Mouse (Mus musculus): Measurements from ENCODE around the gene Aifm2.

Gene Aifm2

DNA sequence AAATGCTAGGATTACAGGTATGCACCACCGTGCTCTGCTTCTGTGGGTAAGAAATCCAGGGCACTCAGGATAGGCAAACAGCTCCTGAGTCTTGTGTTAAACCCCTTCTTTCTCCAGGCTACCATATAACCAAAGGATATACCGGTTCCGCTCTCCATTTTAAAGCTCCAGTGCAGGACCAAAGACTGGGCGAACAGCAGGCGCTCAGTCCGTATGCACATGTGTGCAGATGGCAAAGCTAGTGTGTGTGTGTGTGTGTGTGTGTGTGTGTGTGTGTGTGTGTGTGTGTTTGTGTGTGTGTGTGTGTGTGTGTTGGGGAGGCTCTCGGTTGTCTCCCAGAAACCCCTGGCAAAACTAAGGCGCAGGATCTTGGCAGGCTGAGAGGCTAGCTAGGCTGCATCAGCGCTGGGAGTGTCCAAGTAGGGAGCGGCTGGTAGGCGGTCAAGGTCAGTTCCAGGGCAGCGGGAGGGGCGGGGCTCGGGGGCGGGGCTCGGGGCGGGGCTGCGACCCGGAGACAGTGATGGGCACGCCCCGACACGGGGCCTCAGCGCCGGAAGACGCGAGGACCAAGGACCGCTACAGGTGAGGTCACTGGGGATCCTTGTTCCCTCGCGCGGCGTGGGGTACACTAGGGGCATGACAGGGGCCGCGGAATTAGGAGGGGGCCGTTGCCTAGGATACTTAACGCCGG lies at the start of gene Aifm2:
Gene Aifm2 (plus strand): TSS at position 493 of the 691 bp plus-strand sequence.
- DNase-seq = peak; percentile 49

DNA sequence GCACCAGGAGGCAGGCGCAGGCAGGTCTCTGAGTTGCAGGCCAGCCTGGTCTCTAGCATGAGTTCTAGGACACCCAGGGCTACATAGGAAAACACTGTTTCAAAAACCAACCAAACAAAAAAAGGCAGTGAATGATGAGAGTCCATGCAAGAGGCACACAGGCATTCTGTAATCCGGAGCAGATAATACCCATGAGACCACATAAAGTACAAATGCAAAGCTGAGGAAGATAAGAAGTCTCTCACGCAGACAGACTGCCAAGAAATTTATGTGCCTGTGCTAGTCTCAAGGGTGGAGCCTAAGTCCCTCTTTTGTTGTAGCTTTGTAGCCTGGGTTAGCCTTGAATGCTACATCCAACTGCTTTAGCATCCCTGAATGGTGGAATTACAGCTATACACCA lies 49.4 kb upstream of the Aifm2 start:
- DNase-seq = no peak

DNA sequence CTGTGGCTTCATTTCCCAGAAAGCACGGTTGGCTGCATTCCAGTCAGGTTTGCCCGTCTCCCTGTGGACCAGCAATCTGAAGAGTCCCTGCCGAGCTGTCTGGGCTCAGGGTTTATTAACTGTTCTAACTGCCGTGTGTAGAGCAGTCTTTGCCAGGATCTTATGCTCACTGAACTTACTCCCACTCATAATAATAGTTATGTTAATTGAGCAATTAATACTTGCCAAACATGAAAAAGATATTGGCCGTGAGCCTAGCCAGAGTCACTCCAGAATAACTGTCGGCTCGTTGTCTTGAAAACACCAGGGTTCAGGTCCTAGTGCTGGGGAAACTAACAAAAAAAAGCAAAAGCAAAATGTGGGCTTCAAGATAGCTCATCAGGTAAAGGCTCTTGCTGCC lies 45.8 kb upstream of the Aifm2 start:
- DNase-seq = no peak

DNA sequence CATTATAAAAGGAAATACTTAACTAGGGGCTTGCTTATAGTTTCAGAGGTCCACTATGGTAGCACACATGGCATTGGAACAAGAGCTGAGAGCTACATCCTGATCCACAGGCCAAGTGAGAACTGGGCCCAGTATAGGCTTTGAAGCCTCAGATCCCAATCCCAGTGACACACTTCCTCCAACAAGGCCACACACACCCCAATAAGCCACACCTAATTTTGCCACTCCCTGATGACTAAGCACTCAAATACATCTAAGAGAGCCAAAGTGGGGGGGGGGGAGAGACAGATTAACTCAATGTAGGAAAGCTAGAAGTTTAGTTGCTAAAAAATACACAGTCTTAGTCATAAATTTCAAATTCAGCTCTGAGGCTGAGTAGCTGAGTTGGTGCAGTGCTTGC lies 45.2 kb upstream of the Aifm2 start:
- DNase-seq = no peak

DNA sequence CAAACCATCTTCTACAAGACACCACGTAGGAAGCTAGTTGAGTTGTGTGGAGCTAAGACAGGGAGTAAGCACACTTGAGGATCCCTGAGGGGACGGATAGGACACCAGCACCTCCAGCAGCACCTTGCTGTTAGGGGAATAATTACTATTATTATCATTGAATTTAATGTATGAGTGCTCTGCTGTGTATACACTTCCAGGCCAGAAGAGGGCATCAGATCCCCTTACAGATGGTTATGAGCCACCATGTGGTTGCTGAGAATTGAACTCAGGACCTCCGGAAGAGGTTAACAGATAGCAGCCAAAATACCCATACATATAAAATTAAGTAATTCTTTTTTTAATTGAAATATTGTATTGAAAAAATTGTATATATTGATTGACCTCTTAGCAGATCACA lies 44.3 kb upstream of the Aifm2 start:
- DNase-seq = no peak

DNA sequence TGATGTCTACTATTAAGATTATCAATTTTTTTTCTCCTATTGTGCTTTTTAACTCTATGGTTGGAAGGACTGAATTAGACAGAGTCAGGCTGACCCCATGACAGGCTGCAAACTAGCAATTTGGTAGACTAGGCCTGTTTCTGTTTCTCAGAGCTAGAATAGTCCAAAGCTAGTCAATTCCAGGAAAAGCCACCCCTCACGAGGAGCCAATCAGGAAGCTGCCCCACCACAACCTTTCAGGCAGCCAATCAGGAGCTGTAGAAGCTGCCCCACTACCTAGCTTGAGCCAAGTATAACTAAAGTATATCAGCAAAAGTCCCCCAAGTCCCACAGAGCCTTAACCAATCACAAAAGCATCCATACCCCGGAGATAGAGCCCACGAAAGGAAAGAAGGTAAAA lies 39.1 kb upstream of the Aifm2 start:
- no peak for DNase-seq

DNA sequence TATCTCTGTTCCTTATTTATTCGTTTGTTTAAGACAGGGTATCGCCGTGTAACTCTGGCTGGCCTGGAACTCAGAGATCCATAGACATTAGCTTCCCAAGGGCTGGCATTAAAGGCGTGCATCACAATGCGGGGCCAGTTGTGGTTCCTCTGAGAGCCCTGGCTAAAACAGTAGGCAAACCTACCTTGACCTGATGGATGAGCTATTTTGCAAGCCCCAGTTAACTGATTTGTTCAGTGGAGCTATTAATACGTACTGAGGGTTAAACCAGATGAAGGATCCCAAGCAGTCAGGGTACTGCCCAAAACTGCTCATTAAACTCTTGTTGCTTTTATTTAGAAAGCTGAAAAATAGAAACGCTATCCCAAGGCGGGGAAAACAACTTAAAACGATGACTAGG lies 35.5 kb upstream of the Aifm2 start:
- peak; percentile 21 for DNase-seq

DNA sequence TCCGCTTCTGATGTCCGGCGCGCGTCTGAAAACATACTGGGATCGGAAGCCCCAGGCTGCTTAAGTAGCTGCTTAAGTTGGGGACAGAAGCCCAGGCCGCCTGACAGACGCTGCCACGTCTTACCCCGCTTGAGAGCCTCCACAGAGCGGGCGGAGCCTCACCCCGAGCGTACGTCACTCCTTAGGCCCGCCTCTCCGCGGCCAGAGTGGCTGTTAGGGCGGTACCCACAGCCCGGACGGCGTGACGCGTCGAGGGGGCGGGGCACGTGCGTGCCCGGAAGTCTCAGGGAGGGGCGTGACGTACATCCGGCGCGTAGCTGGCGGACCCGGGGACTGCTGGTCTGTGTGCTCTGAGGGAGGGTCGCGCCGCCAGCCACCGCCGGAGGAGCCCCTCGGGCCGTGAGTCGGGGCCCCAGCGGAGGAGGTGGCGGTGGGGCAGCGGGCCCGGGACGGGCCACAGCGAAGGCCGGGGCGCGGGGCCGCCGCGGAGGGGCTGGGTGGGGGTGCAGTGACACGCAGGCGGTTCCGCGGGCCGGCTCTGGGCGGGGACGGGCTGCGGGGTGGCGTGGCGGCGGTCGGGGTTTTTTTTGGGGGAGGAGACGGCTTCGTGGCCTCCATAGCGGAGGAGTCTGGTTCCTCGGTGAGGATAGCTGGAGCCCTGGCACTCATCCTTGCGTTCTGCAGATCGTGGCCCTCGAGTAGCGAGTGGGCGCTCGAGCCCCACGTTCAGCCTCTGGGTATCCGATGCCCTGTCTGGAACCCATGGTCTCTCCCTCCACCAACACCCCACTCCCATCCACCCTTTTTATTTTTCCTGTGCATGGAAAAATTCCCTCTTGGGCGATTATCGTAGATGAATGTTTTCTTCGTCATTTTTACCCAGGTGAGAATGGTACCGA lies 34.8 kb upstream of the Aifm2 start, which contains the start of gene Sar1a:
Gene Sar1a (plus strand): TSS at position 285 of the 899 bp plus-strand sequence.
- peak; percentile 98 for DNase-seq

DNA sequence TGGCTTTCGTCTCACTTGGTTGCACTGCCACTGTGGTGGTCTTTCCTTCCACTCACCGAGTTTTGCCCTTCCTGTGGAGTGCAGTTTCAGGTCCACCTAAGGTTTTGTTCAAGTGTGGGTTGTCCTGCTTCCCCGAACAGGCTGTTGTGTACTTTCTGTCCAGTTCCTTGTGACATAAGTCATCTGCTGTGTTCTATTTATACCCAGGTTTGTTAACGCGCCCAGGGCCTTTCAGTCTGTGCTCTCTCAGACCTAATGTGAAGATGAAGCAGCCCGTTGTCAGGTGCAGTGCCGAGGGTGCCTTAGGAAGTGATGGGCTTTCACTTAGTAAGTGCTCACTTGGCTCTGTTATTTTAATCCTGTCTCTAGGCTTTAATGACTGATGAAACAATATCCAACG lies 25.7 kb upstream of the Aifm2 start:
- DNase-seq = no peak

DNA sequence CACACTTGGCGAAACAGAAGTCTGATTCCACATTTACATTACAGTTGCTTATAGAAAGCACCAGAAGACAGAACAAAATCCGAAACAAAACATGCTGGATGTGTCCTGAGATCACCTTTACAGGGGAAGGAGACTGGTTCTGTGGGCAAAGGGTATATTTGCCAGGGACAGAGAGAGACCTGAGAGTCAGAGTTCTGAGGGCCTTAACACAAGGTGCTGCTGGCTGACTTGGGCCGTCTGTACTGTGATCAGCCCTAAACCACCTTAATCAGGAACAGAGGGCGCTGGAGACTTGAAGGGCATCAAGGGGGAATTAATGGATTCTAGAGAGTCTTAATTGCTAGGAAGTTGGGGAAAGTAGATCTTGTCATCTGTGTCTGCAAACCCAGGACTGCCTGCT lies 21.5 kb upstream of the Aifm2 start:
- DNase-seq = no peak

DNA sequence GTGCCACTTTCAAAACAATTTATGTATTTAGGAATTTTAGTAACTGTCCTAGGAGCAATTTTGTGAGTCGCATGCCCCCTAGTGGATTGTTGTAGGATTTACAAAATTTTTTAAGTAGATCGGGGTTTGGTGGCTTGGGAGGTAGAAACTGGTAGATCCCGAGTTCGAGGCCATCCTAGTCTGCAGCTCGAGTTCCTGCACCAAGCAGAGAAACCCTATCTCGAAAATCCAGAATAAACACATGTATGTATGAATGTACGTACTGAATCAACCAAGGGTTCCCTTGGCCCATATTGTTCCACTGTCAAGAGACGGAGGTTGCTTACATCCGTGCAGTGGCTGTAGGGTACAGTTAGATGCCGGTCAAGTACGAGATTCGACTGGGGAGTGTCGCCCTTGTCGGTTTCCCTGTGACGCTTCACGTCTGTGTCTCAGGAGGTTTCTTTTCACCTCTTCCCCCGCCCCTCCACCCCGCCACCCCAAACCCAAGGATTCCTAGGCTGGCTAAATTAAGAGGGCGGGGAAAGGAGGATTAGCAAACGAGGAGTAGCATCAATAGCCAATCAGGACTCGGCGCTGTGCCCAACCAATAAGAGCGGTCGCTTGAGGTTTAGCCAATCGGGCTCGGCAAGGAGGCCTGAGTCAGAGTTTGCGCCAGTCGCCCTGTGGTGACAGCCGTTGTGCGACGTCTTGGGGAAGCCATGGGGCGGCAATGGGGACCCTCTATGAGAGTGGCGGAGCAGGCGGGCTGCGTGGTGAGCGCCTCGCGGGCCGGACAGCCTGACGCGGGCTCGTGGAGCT lies 20.0 kb upstream of the Aifm2 start, which contains the start of gene Tysnd1:
Gene Tysnd1 (plus strand): TSS at position 645 of the 801 bp plus-strand sequence.
- peak; percentile 97 for DNase-seq

DNA sequence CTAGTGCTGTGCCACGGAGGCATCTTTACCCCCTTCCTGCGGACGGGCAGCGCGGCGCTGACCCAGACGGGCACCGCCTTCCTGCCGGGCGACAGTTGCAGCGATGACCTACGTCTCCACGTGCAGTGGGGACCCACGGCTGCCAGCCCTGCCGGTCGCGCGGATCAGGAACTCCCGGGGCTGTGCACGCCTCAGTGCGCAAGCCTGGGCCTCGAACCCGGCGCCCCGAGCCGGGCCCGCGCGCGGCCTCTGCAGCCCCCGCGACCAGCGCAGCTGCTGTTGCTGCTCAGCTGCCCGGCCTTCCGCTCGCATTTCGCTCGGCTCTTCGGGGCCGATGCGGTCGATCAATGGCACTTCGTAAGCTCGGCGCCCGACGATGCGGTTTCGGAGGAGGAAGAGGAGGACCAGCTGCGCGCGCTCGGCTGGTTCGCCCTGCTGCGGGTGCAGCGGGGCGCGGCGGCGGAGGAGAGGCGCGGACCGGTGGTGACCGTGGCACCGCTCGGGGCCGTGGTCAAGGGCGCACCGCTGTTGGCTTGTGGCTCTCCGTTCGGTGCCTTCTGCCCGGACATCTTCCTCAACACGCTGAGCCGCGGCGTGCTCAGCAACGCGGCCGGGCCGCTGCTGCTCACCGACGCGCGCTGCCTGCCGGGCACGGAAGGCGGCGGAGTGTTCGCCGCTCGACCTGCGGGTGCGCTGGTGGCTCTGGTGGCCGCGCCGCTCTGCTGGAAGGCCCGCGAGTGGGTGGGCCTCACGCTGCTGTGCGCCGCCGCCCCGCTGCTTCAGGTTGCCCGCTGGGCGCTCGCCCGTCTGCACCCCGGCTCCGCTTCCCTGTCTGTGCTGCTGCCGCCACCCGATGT lies 19.1 kb upstream of the Aifm2 start:
- no peak for DNase-seq

DNA sequence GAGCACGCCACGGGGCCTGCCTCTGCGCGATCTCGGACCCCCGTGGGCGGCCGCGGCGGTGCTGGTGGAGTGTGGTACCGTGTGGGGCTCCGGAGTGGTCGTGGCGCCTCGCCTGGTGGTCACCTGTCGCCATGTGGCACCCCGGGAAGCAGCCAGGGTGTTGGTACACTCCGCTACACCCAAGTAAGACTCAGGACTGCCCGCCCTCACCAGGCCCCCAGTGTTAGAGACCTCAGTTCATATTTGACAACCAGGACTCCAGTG lies 18.6 kb upstream of the Aifm2 start:
- peak; percentile 41 for DNase-seq

DNA sequence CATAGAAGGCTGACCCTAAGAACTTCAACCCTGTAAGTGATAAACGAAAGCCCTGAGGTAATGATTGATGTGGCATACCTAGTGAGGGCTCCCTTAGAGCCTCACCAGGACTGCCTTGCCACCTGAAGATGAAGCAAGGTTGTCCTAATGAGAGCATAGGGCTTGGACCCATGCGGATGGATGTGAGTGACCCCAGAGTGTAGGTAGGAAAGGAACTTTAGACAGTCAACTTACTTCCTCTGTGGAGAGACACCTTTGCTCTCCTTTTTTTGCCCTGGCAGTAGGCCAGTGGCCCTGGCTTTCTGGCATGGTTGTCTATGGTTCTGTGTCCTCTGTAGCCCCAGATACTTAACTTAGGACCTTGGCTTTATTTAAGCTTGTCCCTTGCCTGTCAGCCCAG lies 18.0 kb upstream of the Aifm2 start:
- DNase-seq = peak; percentile 36

DNA sequence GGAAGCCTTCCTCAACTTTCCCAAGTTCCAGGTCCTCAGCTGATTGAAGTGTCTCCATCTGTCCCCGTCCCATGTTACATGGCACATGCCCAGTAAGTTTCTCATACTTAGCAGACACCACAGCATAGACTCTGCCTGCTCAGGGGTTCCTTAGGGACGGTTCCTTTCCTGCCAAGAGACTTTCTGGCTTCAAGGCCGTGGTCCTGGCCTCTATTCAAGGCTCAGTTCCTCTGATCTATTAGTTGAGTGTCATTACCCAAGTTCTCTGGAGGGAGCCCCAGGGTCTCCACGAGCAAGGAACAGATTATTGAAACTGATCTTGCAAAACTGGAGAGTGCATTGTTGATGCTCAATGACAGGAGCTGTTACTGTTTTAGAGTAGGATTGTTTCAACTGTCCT lies 10.4 kb upstream of the Aifm2 start:
- no peak for DNase-seq

DNA sequence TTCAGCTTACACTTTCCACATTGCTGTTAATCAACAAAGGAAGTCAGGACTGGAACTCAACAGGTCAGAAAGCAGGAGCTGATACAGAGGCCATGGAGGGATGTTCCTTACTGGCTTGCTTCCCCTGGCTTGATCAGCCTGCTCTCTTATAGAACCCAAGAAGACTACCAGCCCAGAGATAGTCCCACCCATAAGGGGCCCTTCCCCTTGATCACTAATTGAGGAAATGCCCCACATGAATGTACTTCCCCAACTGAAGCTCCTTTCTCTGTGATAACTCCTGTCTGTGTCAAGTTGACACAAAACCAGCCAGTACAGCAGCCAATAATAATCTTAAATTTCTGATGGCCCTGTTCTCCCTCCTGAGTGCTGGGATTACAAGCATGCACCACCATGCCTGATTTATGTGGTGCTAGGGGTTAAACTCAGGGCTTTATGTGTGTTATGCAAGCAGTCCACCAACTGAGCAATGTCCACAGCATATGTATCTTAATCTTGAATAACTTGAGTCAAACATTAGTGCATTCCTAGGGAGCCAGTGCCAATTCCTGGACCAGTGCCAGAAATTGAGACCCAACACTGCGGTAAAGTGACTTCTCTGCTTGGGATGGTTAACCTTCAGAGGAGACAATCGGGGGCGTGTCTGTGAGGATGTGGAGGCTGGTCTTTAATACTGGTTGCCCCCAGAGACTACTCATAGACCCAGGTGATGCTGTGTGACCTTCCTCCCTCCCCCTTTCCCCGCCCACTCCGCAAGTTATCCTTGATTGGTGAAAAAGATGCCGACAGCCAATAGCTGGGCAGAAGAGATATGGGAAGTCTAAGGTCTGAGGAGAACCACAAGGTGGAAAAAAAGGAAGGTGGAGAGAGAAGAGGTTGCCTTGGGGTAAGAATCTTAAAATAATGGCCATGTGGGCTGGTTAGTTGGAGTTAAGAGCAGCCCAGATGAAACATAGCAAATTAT lies 8.4 kb upstream of the Aifm2 start:
- no peak for DNase-seq

DNA sequence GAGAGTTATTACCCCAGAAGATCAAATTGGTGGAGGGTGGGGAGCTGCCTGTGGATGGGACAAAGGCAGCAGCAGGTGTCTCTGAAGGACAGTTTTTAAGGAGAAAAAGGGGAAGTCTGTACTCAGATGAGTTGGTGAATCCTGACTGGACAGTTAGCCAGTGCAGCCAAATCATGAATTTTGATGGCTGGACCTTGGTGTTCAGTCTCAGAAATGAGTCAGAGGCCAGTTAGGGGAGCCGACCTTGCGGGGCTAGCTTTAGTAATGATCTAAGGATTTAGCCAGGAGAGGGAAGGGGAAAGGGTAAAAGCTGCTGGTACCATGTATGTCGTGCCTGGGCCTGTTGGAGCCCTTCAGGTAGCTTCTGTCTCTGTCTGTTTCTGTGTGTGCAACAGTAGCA lies 1.5 kb upstream of the Aifm2 start:
- no peak for DNase-seq

DNA sequence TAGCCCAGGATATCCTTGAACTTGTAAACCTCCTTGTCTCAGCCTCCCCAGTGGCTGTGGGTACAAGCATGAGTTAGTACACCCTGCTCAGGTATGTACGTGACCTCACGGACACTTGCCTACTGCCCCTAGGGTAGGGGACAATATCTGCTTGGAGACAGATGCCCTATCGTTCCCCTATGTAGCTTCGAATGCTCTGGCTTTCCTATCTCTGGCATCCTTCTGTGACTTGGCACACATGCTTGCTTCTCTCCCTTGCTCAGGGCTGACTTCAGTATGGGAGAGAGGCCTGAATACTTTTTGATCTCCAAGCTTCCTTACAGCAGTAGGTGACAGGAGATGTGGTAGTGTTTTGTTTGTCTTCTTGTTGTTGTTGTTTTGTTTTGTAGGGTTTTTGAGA lies 917 bp upstream of the Aifm2 start:
- no peak for DNase-seq

DNA sequence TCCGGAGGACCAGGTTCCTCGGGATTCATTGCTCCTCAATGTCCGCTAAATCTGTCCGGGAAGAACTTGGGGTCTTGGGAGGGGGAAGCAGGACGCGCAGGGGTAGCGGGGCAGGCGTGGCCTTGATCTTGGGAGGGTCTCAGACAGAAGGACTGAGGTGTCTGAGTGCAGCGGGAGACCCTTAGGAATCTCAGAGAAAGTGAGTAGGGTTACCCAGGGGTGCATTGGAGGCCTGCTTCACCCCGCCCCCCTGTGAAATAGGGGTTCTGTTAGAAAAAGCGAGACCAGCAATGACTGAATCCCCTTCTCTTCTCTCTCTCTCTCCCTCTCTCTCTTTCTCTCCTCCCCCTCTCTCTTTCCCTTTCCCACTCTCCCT lies 387 bp downstream of the Aifm2 start:
- no peak for DNase-seq

DNA sequence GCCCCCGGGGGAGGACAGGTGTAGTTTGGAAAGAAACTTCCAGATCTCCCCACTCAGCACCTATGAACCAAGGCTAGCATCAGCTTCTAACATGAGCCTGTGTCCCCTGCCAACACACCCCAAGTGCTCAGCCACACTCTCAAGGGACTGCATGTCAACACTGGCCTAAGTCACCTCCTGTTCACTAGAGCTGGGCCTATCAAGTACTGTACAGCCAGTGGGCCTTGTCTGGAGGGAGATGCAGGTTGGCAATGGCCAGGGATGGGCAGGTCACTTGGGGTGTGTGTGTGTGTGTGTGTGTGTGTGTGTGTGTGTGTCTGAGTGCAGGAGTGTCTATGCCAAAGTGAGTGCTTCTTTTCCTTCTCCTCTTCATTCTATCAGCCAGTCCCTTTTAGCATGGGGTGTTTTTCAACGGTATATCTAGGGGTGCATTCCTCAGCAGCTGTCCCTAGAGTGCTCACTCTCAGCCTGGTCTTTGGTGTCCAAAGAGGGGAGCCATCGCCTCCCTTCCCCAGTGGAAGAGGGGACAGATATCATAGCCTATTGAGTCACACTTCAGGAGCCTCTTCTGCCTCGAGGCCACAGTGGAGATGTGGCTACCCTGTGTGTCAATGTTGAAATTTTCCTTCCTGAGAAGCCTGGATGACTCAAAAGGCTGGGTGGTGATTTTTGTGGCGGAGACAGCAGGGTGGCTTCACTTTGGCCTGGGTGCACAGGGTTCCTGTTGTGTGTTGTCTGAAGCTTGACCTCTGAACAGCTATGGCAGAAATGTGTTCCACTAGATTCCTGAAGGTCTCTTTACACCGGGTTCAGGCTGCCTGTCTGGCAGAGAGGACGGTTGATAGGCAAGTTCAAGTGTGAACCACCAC lies 1.2 kb downstream of the Aifm2 start:
- no peak for DNase-seq

Data from cerebellum, adult 11-12 months (tissue).